Mouse (Mus musculus) brain, embryonic 14.5 days (tissue): Measurements from ENCODE around the gene Stap1.

Experiments used
- CTCF ChIP-seq: fragments of 200-500 bp; IDR thresholded peaks from 2 replicates; pipeline ENCODE4 v1.5.1; 2012; ENCODE audit warnings: inconsistent platforms, mild to moderate bottlenecking, moderate library complexity, borderline replicate concordance; ENCODE audit not compliant: insufficient read depth, insufficient read length; ENCODE audit errors: extremely low read depth
- POLR2A ChIP-seq: fragments of 200-500 bp; IDR thresholded peaks from 2 replicates; pipeline ENCODE4 v1.6.1; 2012; ENCODE audit warnings: mild to moderate bottlenecking, inconsistent platforms, borderline replicate concordance; ENCODE audit not compliant: poor library complexity, insufficient read depth, insufficient read length, severe bottlenecking; ENCODE audit errors: extremely low read depth

DNA sequence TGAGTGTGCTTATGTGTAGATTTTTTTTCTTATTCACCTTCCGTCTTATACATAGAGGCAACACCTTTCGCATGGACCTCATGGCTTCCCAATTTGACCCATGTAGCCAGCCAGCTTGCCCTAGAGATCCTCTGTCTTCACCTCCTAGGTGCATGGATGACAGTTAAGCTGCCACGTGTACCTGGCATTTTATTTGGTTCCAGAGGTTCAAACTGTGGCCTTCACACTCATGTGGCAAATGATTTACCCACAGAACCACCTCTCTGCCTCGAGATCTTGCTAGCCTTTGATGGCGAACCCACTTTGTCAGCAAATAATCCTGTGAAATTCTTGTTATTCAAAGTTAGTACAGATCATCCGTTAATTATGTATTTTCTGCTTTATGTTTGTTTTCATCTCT lies 12.4 kb downstream of the Stap1 start:
- TF ChIP-seq POLR2A, result no peak
- no peak for TF ChIP-seq CTCF
